Mouse (Mus musculus) WW6 (cell line): ENCODE measurements around the gene Atp1a4.

Source experiments
- DNase-seq: peaks from one replicate; pipeline ENCODE4 v3.0.0-alpha.2; 2013; ENCODE audit warnings: low read depth, low spot score

Gene Atp1a4

GRCm38 (mm10) chr1:172219451-172220406 lies 38.5 kb downstream of the Atp1a4 start, which contains the start of gene Casq1:
Gene Casq1, minus strand, starts transcription at chr1:172219868.
- no peak for DNase-seq

GRCm38 (mm10) chr1:172218164-172218910 lies 39.9 kb downstream of the Atp1a4 start:
- DNase-seq, result no peak

- DNase-seq, result peak; percentile 87
Observed at GRCm38 (mm10) chr1:172217148-172217547, 41.1 kb downstream of the Atp1a4 start.

GRCm38 (mm10) chr1:172214748-172215147 lies 43.5 kb downstream of the Atp1a4 start:
- DNase-seq, result no peak

- no peak for DNase-seq
Observed at GRCm38 (mm10) chr1:172213771-172214170, 44.4 kb downstream of the Atp1a4 start.

GRCm38 (mm10) chr1:172212776-172213175 lies 45.4 kb downstream of the Atp1a4 start:
- DNase-seq, result no peak

- no peak for DNase-seq
Observed at GRCm38 (mm10) chr1:172207111-172207584, 51.1 kb downstream of the Atp1a4 start.

GRCm38 (mm10) chr1:172206141-172206917 lies 51.9 kb downstream of the Atp1a4 start, which contains the start of gene Pea15a:
Gene Pea15a, minus strand, starts transcription at chr1:172206804.
- DNase-seq, result no peak

GRCm38 (mm10) chr1:172205741-172206087 lies 52.5 kb downstream of the Atp1a4 start:
- no peak for DNase-seq

- DNase-seq, result no peak
Observed at GRCm38 (mm10) chr1:172204814-172205740, 53.1 kb downstream of the Atp1a4 start.

GRCm38 (mm10) chr1:172204033-172204813 lies 54.0 kb downstream of the Atp1a4 start:
- no peak for DNase-seq

- DNase-seq, result no peak
Observed at GRCm38 (mm10) chr1:172203566-172203965, 54.6 kb downstream of the Atp1a4 start.

- no peak for DNase-seq
Observed at GRCm38 (mm10) chr1:172202894-172203522, 55.2 kb downstream of the Atp1a4 start.

- no peak for DNase-seq
Observed at GRCm38 (mm10) chr1:172201967-172202880, 56.0 kb downstream of the Atp1a4 start.

- DNase-seq, result no peak
Observed at GRCm38 (mm10) chr1:172200871-172201447, 57.3 kb downstream of the Atp1a4 start.

GRCm38 (mm10) chr1:172200161-172200560 lies 58.1 kb downstream of the Atp1a4 start:
- no peak for DNase-seq

GRCm38 (mm10) chr1:172198996-172199395 lies 59.2 kb downstream of the Atp1a4 start:
- no peak for DNase-seq

- DNase-seq, result no peak
Observed at GRCm38 (mm10) chr1:172198316-172198715, 59.9 kb downstream of the Atp1a4 start.
